Mouse (Mus musculus) heart, postnatal 10 days (tissue): Measurements from ENCODE around the gene Dynll1. TPM values are rescaled to one million over a fixed set of nuclear protein-coding genes. Genes with fewer than 3 reads are reported as not detected.

Experiments used
- DNase-seq, 2 experiments: peaks; one replicate each; pipeline ENCODE4 v3.0.0; 2021
- intact Hi-C: fragments of 180-260 bp; cut with DNase I; formaldehyde crosslinking; loops from one replicate; pipeline ENCODE4 v1.15.1; 2025
- total RNA-seq, 2 experiments: library from RNA; stranded (reverse); gene quantifications; 2 replicates each; pipeline ENCODE4 v1.2.3; 2021

Dynll1 gene
- total RNA-seq, 2 experiments from 2014 or later = 183 to 245 TPM

- DNase-seq = peak; percentile 99 to 100
- intact Hi-C loops = no loop called here
These were observed 27.8 kb downstream of the Dynll1 start, which contains the start of gene Rnf10 for GRCm38 (mm10) chr5:115272812-115273548. Gene Rnf10, minus strand, starts transcription at chr5:115272898.

GRCm38 (mm10) chr5:115271931-115272811 lies 28.6 kb downstream of the Dynll1 start:
- peak; percentile 58 to 66 for DNase-seq
- intact Hi-C loops = no loop called here

GRCm38 (mm10) chr5:115269969-115270368 lies 30.8 kb downstream of the Dynll1 start:
- DNase-seq = no peak
- intact Hi-C loops = no loop called here

DNA sequence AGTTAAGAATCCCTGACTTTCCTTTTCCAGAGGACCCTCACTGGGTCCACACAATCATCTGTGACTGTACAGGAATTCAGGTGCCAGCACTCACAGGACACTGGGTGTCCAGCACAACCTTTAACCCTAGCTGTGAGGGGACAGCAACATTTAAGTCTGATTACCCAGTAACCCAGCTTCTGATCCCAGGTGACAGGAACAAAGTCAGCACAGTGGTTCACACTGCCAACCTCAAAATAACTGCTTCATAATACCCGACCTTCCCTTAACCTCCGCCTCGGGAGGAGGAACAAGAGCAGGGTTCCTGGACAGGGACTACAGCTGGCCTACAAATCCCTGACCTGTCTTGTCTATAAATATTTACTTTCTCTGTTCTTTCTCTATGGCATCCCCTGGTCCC lies 32.5 kb downstream of the Dynll1 start:
- intact Hi-C loops = no loop called here
- DNase-seq = peak; percentile 51 to 67

- DNase-seq = peak in 1 of 2 experiments; percentile 29
- intact Hi-C loops = no loop called here
These were observed 33.2 kb downstream of the Dynll1 start for GRCm38 (mm10) chr5:115267469-115268045.

- intact Hi-C loops = no loop called here
- peak in 1 of 2 experiments; percentile 27 for DNase-seq
These were observed 33.9 kb downstream of the Dynll1 start for GRCm38 (mm10) chr5:115266787-115267468.

GRCm38 (mm10) chr5:115266340-115266739 lies 34.5 kb downstream of the Dynll1 start:
- intact Hi-C loops = no loop called here
- DNase-seq = peak; percentile 28 to 33

DNA sequence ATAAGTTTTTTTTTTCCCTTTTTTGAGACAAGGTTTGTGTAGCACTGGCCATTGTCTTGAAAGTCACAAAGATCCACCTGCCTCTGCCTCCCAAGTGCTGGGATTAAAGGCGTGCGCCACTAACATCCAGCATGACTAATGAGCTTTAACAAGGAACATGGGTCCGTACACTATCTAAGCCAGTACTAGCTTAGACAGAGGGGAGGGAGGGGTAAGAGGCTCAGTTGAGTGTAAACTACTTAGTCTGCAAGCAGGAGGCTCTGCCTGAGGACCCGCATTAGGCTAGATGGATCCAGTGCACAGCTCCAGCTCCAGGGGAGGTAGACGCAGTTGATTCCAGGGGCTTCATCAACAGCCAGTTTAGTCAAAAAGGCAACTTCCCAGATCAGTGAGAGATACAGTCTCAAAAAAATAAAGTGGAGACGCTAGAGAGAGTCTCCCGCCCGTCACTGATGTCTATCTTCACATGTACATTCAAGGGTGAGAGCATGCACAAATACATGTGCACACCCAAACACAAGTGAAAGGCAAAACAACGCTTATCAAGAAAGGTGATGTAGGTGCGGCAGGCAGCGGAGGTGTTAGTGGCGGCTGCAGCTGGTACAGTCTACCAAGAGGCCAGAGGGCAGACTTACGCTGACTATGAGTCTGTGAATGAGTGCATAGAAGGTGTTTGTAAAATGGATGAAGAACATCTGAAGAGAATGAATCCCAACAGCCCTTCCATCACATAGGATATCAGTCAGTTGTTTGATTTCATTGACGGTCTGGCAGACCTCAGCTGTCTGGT lies 38.1 kb downstream of the Dynll1 start:
- intact Hi-C loops = no loop called here

GRCm38 (mm10) chr5:115261880-115262279 lies 38.9 kb downstream of the Dynll1 start:
- intact Hi-C loops = loop anchor here (2.0 kb wide), 1 partner anchor 21 kb away; no protein-coding TSS in a partner anchor
- DNase-seq = no peak

More for the DNA sequence above, 38.1 kb downstream of the Dynll1 start:
- no peak for DNase-seq

GRCm38 (mm10) chr5:115261141-115261540 lies 39.7 kb downstream of the Dynll1 start:
- intact Hi-C loops = loop anchor here (2.0 kb wide), 1 partner anchor 20 kb away; no protein-coding TSS in a partner anchor
- no peak for DNase-seq

DNA sequence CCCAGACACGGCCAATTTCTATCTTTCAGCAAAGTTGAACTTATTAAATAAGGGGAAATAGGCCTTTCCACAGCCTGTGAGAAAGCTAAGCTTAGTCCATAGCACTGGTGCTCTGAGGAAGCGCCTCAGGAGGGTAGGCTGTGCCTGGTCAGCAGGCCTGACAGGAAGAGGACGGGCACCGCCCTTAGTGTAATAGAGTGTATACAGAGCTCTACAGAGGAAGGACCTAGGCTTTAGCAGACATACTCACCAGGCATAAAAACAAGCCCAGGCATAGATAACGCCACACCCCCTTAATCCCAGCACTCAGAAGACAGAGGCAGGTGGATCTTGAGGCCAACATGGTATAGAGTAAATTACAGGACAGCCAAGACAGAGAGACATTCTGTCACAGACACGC lies 40.4 kb downstream of the Dynll1 start:
- no peak for DNase-seq
- intact Hi-C loops = loop anchor here (2.0 kb wide), 1 partner anchor 20 kb away; no protein-coding TSS in a partner anchor

DNA sequence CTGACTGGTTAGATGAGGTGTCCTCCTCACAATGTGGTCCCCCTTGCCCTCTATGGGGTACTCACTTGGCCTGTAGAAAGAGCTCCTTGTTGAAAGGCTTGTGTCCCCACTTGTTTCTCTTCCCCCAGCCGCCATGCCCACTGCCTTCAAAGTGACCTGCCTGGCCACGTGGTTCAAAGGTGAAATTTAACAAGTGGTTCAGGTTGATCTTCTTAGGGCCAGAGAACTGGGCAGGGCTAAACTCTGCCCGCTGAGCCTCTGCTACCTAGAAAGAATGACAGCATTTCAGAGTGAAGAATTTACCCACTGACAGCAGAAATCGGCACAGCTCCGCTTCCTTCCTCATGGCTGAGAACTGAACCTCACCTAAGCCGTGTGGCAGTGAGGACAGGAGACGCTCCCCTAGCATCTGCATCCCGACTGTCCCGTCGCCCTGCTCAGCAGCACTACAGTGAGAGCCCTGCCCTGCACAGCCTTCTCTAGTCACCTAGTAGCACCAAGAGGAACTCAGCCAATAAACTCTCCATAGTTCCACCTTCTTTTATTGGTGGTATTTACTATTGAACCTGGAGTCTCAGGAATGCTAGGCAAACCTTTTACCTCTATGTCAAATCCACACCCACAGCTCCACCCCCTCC lies 43.8 kb downstream of the Dynll1 start:
- intact Hi-C loops = no loop called here
- DNase-seq = no peak

- intact Hi-C loops = no loop called here
- DNase-seq = no peak
These were observed 45.3 kb downstream of the Dynll1 start for GRCm38 (mm10) chr5:115255472-115255871.

Other genes with a start within 250 kb of the Dynll1 start
- not detected for gene Gm10401, start 202.7 kb downstream of the Dynll1 start, total RNA-seq
- 100 to 1,000 TPM; 198 to 202 TPM for gene Acads, start 181.7 kb downstream of the Dynll1 start, total RNA-seq
- gene Unc119b, start 166.0 kb downstream of the Dynll1 start, total RNA-seq = 10 to 100 TPM; 23.8 TPM
- gene Mlec, start 142.8 kb downstream of the Dynll1 start, total RNA-seq = 10 to 100 TPM; 72.9 to 85.0 TPM
- gene Cabp1, start 106.6 kb downstream of the Dynll1 start, total RNA-seq = 1 to 10 TPM; 6.4 to 6.6 TPM
- 10 to 100 TPM; 28.9 to 30.8 TPM for gene Pop5, start 65.2 kb downstream of the Dynll1 start, total RNA-seq
- 100 to 1,000 TPM; 296 to 317 TPM for gene Rnf10, start 28.1 kb downstream of the Dynll1 start, total RNA-seq
- gene Coq5, start 21.3 kb downstream of the Dynll1 start, total RNA-seq = 100 to 1,000 TPM; 131 to 134 TPM
- 10 to 100 TPM; 35.5 to 39.1 TPM for gene Srsf9, start 26.2 kb upstream of the Dynll1 start, total RNA-seq
- 10 to 100 TPM; 16.7 to 18.2 TPM for gene Gatc, start 40.2 kb upstream of the Dynll1 start, total RNA-seq
- 10 to 100 TPM; 23.2 to 24.3 TPM for gene Triap1, start 40.2 kb upstream of the Dynll1 start, total RNA-seq
- 100 to 1,000 TPM; 464 to 577 TPM for gene Cox6a1, start 48.0 kb upstream of the Dynll1 start, total RNA-seq
- gene Msi1, start 128.6 kb upstream of the Dynll1 start, total RNA-seq = 1 to 10 TPM; 3.1 to 4.3 TPM
- gene Pla2g1b, start 165.3 kb upstream of the Dynll1 start, total RNA-seq = not detected
- 10 to 100 TPM; 14.3 to 20.2 TPM for gene Sirt4, start 183.7 kb upstream of the Dynll1 start, total RNA-seq
- 10 to 100 TPM; 58.9 to 64.7 TPM for gene Pxn, start 205.7 kb upstream of the Dynll1 start, total RNA-seq